Mouse (Mus musculus): ENCODE data around the gene Igsf3.

DNA sequence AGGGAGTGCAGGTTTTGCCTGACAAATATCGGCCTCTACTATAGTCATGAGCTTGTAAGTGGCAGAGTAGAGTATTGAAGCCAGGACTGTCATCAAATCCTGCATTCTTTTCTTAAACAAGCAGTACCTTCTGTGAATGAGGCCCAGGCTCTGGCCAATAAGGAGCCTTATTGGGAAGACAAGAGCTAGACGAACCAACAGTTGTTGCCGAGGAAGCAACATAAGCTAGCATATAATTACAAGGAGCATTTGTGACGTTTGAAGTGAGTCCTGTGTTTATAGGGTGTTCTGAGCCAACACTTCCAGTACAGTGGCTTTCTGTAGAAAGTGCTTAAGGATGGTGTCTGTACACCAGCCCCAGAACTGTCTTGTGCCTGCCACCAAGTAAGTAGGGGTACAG is 5.9 kb downstream of the Igsf3 start:
- TF ChIP-seq CTCF (IDR thresholded peaks at IDR 0.05; ENCODE audit: low read depth, low read length) (no peak), POLR2A (IDR thresholded peaks at IDR 0.05; ENCODE audit: insufficient read depth, low read length) (no peak)

Data from ES-Bruce4 (cell line).